In the genomic region with DNA sequence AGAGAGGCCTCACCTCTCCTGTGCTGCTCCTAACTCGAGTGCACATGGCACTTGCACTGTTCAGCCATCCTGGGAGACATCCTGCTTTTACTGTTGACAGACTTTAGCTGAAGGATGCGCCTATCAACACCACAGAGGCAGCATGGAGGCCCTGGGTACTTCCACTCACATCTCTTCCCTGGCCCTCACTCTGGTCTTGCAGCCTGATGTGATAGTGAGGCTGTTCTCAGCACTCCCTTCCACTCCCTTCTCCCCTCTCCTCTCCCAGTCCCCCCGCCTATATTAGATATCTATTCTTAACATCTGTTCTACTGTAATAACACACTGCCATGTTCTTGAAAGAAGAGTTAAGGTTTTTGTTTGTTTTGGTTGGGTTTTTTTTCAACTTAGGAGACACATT, we compare ENCODE assay signal across 21 mouse cellular contexts. TPM values are rescaled to one million over a fixed set of nuclear protein-coding genes. Genes with fewer than 3 reads are reported as not detected.
DNase-seq lines count a peak whose midpoint lies in the region; ATAC-seq and TF ChIP-seq lines count a peak whose summit lies in the region.
"Had no signal": no experiment of that assay in that cellular context is flagged by ENCODE, and none has a peak within 500 bp of the region (broad histone marks: within the 10 kb centered on the region; RNA-seq: fewer than 3 reads in every experiment).

No protein-coding gene starts in this region.

- no peaks in the 10 kb centered on the region for H3K36me3 ChIP-seq in liver, postnatal 0 days (replicated peaks; ENCODE audit: insufficient read depth, low read length)
- H3K36me3 ChIP-seq in liver, embryonic 13.5 days: no peaks in the 10 kb centered on the region
- H3K36me3 ChIP-seq: forebrain, embryonic 10.5 days; G1E; hindbrain, embryonic 12.5 days; hindbrain, embryonic 15.5 days had no signal

- H3K4me1 ChIP-seq in liver, postnatal 0 days (ENCODE audit: insufficient read depth): no peaks in the 10 kb centered on the region; the same call in 1 of the 2 replicates
- H3K4me1 ChIP-seq in liver, embryonic 13.5 days (replicated peaks): peaks cover 39% of the 10 kb centered on the region
- H3K4me1 ChIP-seq: forebrain, embryonic 13.5 days; hindbrain, embryonic 12.5 days had no signal

- H3K4me2 ChIP-seq in liver, postnatal 0 days (ENCODE audit: low read depth, low read length): no peak overlapping the region
- H3K4me2 ChIP-seq in liver, embryonic 13.5 days: no peak overlapping the region
- H3K4me2 ChIP-seq: forebrain, embryonic 13.5 days; hindbrain, embryonic 12.5 days; hindbrain, embryonic 15.5 days had no signal

- H3K27ac ChIP-seq in liver, postnatal 0 days (ENCODE audit: low read depth): no peak overlapping the region
- H3K27ac ChIP-seq in liver, embryonic 13.5 days: no peak overlapping the region
- H3K27ac ChIP-seq: forebrain, embryonic 10.5 days; forebrain, embryonic 13.5 days; hindbrain, embryonic 12.5 days; hindbrain, embryonic 15.5 days had no signal

- DNase-seq in liver: peak; percentile 30
- no peak for DNase-seq in liver, postnatal 0 days
- DNase-seq in liver, embryonic 13.5 days: no peak
- DNase-seq in lung, postnatal 10 days: no peak
- no peak for DNase-seq in cerebellum, adult 9-10 months
- DNase-seq: adrenal gland, adult 8-10 months; adrenal gland, postnatal 25 days; B cell, adult 2 months; cerebellum, adult 11-12 months; cerebellum, adult 8-10 months; cerebellum, postnatal 14 days; forebrain, postnatal 0 days; gastrocnemius, postnatal 25 days; heart, adult 18-20 months had no signal

- no peaks in the 10 kb centered on the region for H3K9me3 ChIP-seq in liver, postnatal 0 days (ENCODE audit: low read length)
- no peaks in the 10 kb centered on the region for H3K9me3 ChIP-seq in liver, embryonic 13.5 days (replicated peaks)
- H3K9me3 ChIP-seq: forebrain, embryonic 10.5 days; forebrain, embryonic 13.5 days; G1E; hindbrain, embryonic 12.5 days; hindbrain, embryonic 15.5 days had no signal

- H3K27me3 ChIP-seq in liver, postnatal 0 days (ENCODE audit: insufficient read depth, low read length): no peaks in the 10 kb centered on the region
- peaks cover 12% of the 10 kb centered on the region; the same call in 1 of the 2 replicates for H3K27me3 ChIP-seq in liver, embryonic 13.5 days
- H3K27me3 ChIP-seq: CH12.LX; forebrain, embryonic 13.5 days; hindbrain, embryonic 12.5 days; hindbrain, embryonic 15.5 days had no signal

- no peak for TF ChIP-seq EP300 in liver, postnatal 0 days (IDR thresholded peaks at IDR 0.05; ENCODE audit: low read depth)

- WGBS in liver, postnatal 0 days (ENCODE audit: insufficient replicate concordance): 38% methylated on average over 3 of the region's 3 CpGs
- 26% methylated on average over 3 of the region's 3 CpGs for WGBS in liver, embryonic 13.5 days (ENCODE audit: insufficient replicate concordance)

- no peak overlapping the region for H3K9ac ChIP-seq in liver, postnatal 0 days (replicated peaks)
- H3K9ac ChIP-seq in liver, embryonic 13.5 days: no peak overlapping the region
- H3K9ac ChIP-seq: forebrain, embryonic 13.5 days; forebrain, postnatal 0 days; hindbrain, embryonic 12.5 days; hindbrain, embryonic 15.5 days had no signal

- H3K4me3 ChIP-seq in liver, postnatal 0 days (ENCODE audit: low read depth, low read length): no peak overlapping the region
- H3K4me3 ChIP-seq in liver, embryonic 13.5 days (replicated peaks): no peak overlapping the region
- H3K4me3 ChIP-seq: forebrain, embryonic 10.5 days; forebrain, embryonic 13.5 days; hindbrain, embryonic 12.5 days; hindbrain, embryonic 15.5 days had no signal

- ATAC-seq in liver, postnatal 0 days: no peak
- peak; percentile 73 for ATAC-seq in liver, embryonic 13.5 days (ENCODE audit: low read depth)
- peak; percentile 34; the same call in 1 of the 2 replicates for ATAC-seq in megakaryocyte-erythroid progenitor cell, adult 5-6 weeks (replicated peaks; ENCODE audit: low FRiP score, low TSS enrichment, poor library complexity, severe bottlenecking)
- ATAC-seq: forebrain, embryonic 13.5 days; forebrain, postnatal 0 days had no signal

- no peak for TF ChIP-seq CTCF in liver, postnatal 0 days (IDR thresholded peaks at IDR 0.05; ENCODE audit: low read depth)

RNA-seq across cellular contexts. Expression of gene Bod1, which starts 50.2 kb away (rescaled TPM):
- 13.8 and 16.6 TPM in 2 replicates for polyA plus RNA-seq in liver, postnatal 0 days (2015; fragmentation: Nextera tagmentation; extraction: Ambion mirVana)
- polyA plus RNA-seq in liver, embryonic 13.5 days (2015; fragmentation: Nextera tagmentation; extraction: Ambion mirVana): 14.5 and 15.8 TPM in 2 replicates
- total RNA-seq in megakaryocyte-erythroid progenitor cell, adult 5-6 weeks (2014; fragmentation: Nextera tagmentation): 6.9 and 12.2 TPM in 2 replicates
- total RNA-seq in megakaryocyte-erythroid progenitor cell, adult 5-6 weeks (2017): 8.6 and 10.4 TPM in 2 replicates
